Mouse (Mus musculus) heart, adult 8-10 months (tissue): Measurements from ENCODE around the gene Mtfr1l. TPM values are rescaled to one million over a fixed set of nuclear protein-coding genes. Genes with fewer than 3 reads are reported as not detected.
A peak's percentile ranks its signal among the peaks of the same experiment; 100 is the strongest.

ENCODE experiments used
- DNase-seq: peaks from one replicate; pipeline ENCODE4 v3.0.0; 2022; ENCODE audit warnings: low spot score
- microRNA-seq: library from miRNA; unstranded; fragments of <30 nt; microRNA quantifications from one replicate; pipeline ENCODE4 v1.2.0, GENCODE M21; 2022
- total RNA-seq, 4 experiments: library from RNA; stranded (reverse); gene quantifications; 2 replicates each; pipeline ENCODE4 v1.2.4; 2022

Gene Mtfr1l
- total RNA-seq, 4 experiments from 2014 or later: 182 to 213 (median 198) TPM

- DNase-seq: no peak
These were observed 45.1 kb downstream of the Mtfr1l start for GRCm38 (mm10) chr4:134489986-134490665.

- no peak for DNase-seq
These were observed 47.0 kb downstream of the Mtfr1l start for GRCm38 (mm10) chr4:134488211-134488610.

- no peak for DNase-seq
These were observed 49.9 kb downstream of the Mtfr1l start for GRCm38 (mm10) chr4:134485151-134485900.

DNA sequence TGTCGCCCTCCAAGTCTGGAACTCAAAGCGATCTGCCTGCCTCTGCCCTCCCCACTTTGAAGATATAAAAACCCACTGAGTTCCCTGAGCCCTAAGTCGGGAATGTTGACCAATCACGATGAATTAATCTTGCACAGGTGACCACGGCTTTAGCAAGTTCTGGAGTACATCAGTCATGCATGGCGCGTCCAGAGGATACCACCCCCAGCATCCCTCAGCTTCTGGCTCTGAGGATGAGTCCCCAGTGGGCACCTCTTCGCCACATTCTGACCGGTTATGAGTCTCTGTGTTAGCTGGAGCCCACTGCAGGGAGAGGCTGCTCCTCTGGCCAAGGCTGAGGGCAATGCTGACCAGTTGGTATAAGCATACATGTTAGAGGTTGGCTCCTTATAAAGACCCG is 51.0 kb downstream of the Mtfr1l start:
- DNase-seq: no peak

DNA sequence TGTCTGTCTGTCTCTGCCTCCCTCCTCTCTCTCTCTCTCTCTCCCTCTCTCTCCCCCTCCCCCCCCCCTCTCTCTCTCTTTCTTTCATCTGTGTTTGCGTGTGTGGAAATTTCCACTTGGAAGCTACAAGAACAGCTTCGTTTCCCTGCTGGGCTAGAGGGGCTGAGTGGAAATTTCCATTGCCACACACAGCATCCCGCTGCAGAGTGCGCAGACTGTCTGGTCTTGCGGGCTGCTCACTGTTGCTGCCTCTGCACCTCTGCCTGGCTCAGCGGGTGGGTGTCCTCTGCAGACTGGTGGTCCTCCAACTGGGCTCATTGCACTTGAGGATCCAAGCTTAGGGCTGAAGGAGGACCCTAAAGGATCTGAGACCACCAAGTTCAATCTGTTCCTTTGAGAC is 51.5 kb downstream of the Mtfr1l start:
- DNase-seq: no peak

DNA sequence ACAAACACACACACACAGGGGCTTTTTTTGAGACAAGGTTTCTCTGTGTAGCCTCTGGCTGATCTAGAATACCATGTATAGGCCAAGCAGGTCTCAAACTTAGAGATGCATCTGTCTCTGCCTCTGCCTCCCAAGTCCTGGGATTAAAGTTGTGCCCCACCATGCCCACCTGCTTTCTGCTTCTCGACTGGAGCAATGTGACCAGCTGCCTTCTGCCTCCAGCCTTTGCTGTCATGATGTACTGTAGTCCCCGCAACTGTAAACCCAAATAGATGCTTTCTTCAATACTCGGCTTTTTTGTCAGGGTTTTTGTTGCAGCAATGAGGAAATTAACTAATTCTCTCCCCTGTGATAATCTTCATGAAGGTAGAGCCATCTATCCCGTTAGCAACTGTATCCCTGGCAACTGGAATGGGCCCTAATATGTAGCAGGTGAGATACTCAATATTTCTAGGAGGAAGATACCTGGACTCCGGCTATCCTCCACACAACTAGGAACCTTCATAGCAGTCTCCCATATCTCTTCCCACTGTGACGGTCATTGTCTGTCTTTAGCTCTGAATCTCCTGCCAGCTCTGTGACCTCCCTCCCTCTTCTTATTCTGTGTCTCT is 52.0 kb downstream of the Mtfr1l start:
- no peak for DNase-seq

DNA sequence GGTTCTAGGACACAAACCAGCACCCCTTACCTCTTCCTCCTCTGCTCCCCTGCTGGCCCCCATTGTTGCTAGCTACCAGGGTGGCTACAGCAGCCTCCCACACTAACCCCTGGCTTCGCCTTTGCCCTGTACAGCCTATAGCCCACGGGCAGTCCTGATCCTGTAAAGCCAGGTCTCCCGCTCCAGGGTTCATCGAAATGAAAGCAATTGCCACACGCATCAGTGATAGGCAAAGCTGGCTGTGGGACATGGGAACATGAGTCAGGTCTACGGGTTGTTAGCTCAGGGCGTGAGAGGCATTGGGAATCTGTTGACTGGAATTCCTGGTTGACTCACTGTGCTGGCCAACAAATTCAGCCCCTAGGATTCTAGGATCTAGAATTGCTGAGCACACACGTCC is 52.7 kb downstream of the Mtfr1l start:
- no peak for DNase-seq

DNA sequence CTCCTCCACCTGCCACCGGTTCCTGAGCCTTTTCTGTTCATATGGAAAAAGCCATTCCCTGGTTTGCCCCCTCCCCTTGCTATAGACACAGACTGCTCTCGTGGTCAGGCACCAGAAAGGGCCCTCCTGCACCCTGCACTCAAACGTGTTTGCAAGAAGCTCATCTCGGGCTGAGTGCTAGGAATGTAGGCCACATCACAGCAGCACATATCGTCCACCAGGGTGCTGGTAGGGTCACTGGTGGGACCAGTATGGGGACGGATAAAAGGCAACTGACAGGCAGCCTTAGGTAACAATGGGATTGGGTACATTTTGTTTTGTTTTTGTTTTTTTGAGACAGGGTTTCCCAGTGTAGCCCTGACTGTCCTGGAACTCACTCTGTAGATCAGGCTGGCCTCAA is 53.9 kb downstream of the Mtfr1l start:
- no peak for DNase-seq

DNA sequence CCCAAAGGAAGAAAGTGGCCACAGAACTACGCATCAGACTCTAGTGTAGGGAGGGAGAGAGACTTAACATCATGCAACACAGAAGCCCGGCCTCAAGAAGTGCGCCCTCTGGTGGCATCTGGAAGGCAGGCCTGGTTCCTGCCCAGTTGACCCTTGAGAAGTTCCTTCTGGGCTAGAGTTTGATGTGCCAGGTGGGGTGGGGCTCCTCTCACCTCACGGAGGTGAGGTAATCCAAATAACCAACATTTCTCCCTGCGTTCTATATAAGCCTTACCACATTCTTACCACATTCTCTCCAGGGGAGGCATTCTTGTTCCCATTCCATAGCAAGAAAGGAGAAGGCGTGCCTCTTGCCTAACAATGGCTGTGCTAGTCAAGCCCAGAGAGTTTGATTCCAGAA is 54.3 kb downstream of the Mtfr1l start:
- DNase-seq: peak; percentile 66

DNA sequence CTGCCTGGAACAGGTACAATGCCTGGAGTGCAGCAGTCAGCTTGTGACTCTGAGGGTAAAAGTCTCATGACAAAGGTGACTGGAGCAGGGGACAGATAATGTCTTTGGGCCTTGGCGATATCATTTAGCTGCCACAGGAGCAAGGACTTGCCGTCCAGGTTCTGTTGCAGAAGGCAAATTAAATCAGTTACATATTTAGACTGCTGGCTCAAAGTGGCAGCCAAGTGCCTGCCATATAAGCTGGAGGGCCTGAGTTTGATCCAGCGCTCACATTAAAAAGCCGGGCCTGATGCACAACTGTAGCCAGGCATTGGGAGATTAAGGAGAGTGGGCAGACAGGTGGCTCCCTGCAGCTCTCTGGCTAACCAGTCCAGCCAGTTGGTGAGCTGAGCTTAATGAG is 55.3 kb downstream of the Mtfr1l start:
- no peak for DNase-seq

GRCm38 (mm10) chr4:134478031-134478430 is 57.2 kb downstream of the Mtfr1l start:
- DNase-seq: peak; percentile 89

DNA sequence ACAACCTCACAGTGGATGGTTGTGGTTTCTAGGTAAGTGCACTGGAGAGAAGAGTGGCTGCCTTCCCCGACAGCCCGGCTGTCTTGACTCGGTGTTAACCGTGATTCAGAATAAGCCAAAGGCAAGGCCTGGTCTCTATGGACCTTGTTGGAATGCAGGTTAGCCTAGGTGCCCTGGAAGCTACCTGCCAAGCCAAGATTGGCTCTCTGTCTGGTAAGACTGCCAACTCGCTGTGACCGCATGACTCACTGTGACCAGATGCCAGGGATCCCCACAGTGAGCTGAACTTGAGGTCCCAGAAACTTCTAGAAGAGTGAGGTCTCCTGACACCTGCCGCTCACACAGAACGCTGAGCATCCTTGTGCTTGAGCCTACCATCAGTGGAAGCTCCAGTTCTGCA is 58.3 kb downstream of the Mtfr1l start:
- DNase-seq: no peak

Small RNA genes within 50 kb of the gene (microRNA-seq; reads per million reads assigned to microRNA genes)
- not detected for gene Mir6403

Other genes with a start within 250 kb of the Mtfr1l start
- 1 to 10 TPM; 6.2 to 7.6 (median 6.7) TPM for gene Pdik1l, start 247.5 kb downstream of the Mtfr1l start, total RNA-seq
- 100 to 1,000 TPM; 164 to 261 (median 195) TPM for gene Trim63, start 220.3 kb downstream of the Mtfr1l start, total RNA-seq
- gene Slc30a2, start 192.2 kb downstream of the Mtfr1l start, total RNA-seq: under 1 TPM; 0.32 to 0.94 (median 0.55) TPM
- gene Extl1, start 151.5 kb downstream of the Mtfr1l start, total RNA-seq: 10 to 100 TPM; 20.5 to 28.9 (median 23.9) TPM
- gene Pafah2, start 139.1 kb downstream of the Mtfr1l start, total RNA-seq: 10 to 100 TPM in 1 of 4 experiments, 1 to 10 TPM in 3; 6.8 to 10.7 (median 9.1) TPM
- gene Stmn1, start 67.1 kb downstream of the Mtfr1l start, total RNA-seq: 10 to 100 TPM; 20.8 to 26.2 (median 22.0) TPM
- 10 to 100 TPM; 15.8 to 28.8 (median 20.2) TPM for gene Paqr7, start 38.7 kb downstream of the Mtfr1l start, total RNA-seq
- gene Aunip, start 24.4 kb downstream of the Mtfr1l start, total RNA-seq: under 1 TPM in 1 of 4 experiments, not detected in 3; 0.20 TPM
- gene Selenon, start 16.8 kb upstream of the Mtfr1l start, total RNA-seq: 10 to 100 TPM; 17.1 to 20.4 (median 19.4) TPM
- 10 to 100 TPM; 22.6 to 26.7 (median 25.3) TPM for gene Man1c1, start 168.9 kb upstream of the Mtfr1l start, total RNA-seq
- 10 to 100 TPM; 12.1 to 15.3 (median 13.0) TPM for gene Ldlrap1, start 232.6 kb upstream of the Mtfr1l start, total RNA-seq